Mouse (Mus musculus) erythroblast, embryonic 14.5 days (primary cell): ENCODE measurements around the gene Mta2.

Experiments used
- GATA1 ChIP-seq: IDR thresholded peaks from 2 replicates; pipeline ENCODE4 v1.6.1; 2012; ENCODE audit warnings: low read length, inconsistent platforms, mixed read lengths
- TAL1 ChIP-seq: IDR thresholded peaks from 3 replicates; pipeline ENCODE4 v1.6.1; 2012; ENCODE audit warnings: low read length, inconsistent platforms, mixed read lengths

GRCm38 (mm10) chr19:8999223-8999622, 57.5 kb downstream of the Mta2 start:
- TF ChIP-seq GATA1 (no peak), TAL1 (no peak)
